Mouse (Mus musculus) inflammation-experienced regulatory T-cells, adult 16 weeks (primary cell): ENCODE results near the gene Efemp2. TPM values are rescaled to one million over a fixed set of nuclear protein-coding genes. Genes with fewer than 3 reads are reported as not detected.

Experiments
- polyA plus RNA-seq: library from polyadenylated mRNA; unstranded; fragments of 100-300 nt; shearing (Covaris generic); gene quantifications from one replicate; pipeline ENCODE4 v1.2.1, GENCODE M21; 2017

The Efemp2 gene
- 2.6 TPM for polyA plus RNA-seq

GRCm38 (mm10) chr19:5473720-5474119, at the start of gene Efemp2:
Efemp2 (plus strand) TSS chr19:5473954.

GRCm38 (mm10) chr19:5424782-5425741, 48.7 kb upstream of the Efemp2 start, which contains the start of the genes Drap1 and AI837181:
Drap1 (minus strand) TSS chr19:5424979.
AI837181 (plus strand) TSS chr19:5425144.

GRCm38 (mm10) chr19:5447515-5448353, 26.0 kb upstream of the Efemp2 start, which contains the start of gene Fosl1:
Fosl1 (plus strand) TSS chr19:5447547.

GRCm38 (mm10) chr19:5457746-5458442, 15.9 kb upstream of the Efemp2 start, which contains the start of gene Ccdc85b:
Ccdc85b (minus strand) TSS chr19:5457894.

GRCm38 (mm10) chr19:5460465-5460911, 13.3 kb upstream of the Efemp2 start, which contains the start of gene Fibp:
Fibp (plus strand) TSS chr19:5460615.

GRCm38 (mm10) chr19:5468374-5468773, 5.4 kb upstream of the Efemp2 start, which contains the start of gene Ctsw:
Ctsw (minus strand) TSS chr19:5468507.

GRCm38 (mm10) chr19:5487768-5488550, 14.2 kb downstream of the Efemp2 start, which contains the start of gene Mus81:
Mus81 (minus strand) TSS chr19:5488402.

GRCm38 (mm10) chr19:5490313-5490897, 16.7 kb downstream of the Efemp2 start, which contains the start of gene Cfl1:
Cfl1 (plus strand) TSS chr19:5490455.

GRCm38 (mm10) chr19:5503687-5504086, 29.9 kb downstream of the Efemp2 start, which contains the start of gene 1700020D05Rik:
1700020D05Rik (minus strand) TSS chr19:5503787.

GRCm38 (mm10) chr19:5510031-5511026, 36.6 kb downstream of the Efemp2 start, which contains the start of gene Snx32:
Snx32 (minus strand) TSS chr19:5510538.

Other genes starting within 250 kb of the Efemp2 start
- 26.5 TPM for gene Pacs1, start 200.8 kb upstream of the Efemp2 start, polyA plus RNA-seq
- 444 TPM for gene Sf3b2, start 178.5 kb upstream of the Efemp2 start, polyA plus RNA-seq
- gene Gal3st3, start 175.6 kb upstream of the Efemp2 start, polyA plus RNA-seq, result not detected
- not detected for gene Catsper1, start 138.2 kb upstream of the Efemp2 start, polyA plus RNA-seq
- 2.5 TPM for gene Cst6, start 124.4 kb upstream of the Efemp2 start, polyA plus RNA-seq
- gene Eif1ad, start 107.2 kb upstream of the Efemp2 start, polyA plus RNA-seq, result 70.0 TPM
- 294 TPM for gene Banf1, start 106.8 kb upstream of the Efemp2 start, polyA plus RNA-seq
- gene Sart1, start 85.3 kb upstream of the Efemp2 start, polyA plus RNA-seq, result 32.1 TPM
- 0.66 TPM for gene Tsga10ip, start 71.4 kb upstream of the Efemp2 start, polyA plus RNA-seq
- gene Drap1, start 49.0 kb upstream of the Efemp2 start, polyA plus RNA-seq, result 84.3 TPM
- gene AI837181, start 48.8 kb upstream of the Efemp2 start, polyA plus RNA-seq, result 19.9 TPM
- gene Fosl1, start 26.4 kb upstream of the Efemp2 start, polyA plus RNA-seq, result not detected
- gene Ccdc85b, start 16.1 kb upstream of the Efemp2 start, polyA plus RNA-seq, result 6.3 TPM
- gene Fibp, start 13.3 kb upstream of the Efemp2 start, polyA plus RNA-seq, result 162 TPM
- 100 TPM for gene Ctsw, start 5.4 kb upstream of the Efemp2 start, polyA plus RNA-seq
- 82.6 TPM for gene Mus81, start 14.4 kb downstream of the Efemp2 start, polyA plus RNA-seq
- gene Cfl1, start 16.5 kb downstream of the Efemp2 start, polyA plus RNA-seq, result 3,549 TPM
- 0.39 TPM for gene 1700020D05Rik, start 29.8 kb downstream of the Efemp2 start, polyA plus RNA-seq
- gene Snx32, start 36.6 kb downstream of the Efemp2 start, polyA plus RNA-seq, result 21.9 TPM
- not detected for gene Ovol1, start 86.7 kb downstream of the Efemp2 start, polyA plus RNA-seq
- gene Ap5b1, start 94.1 kb downstream of the Efemp2 start, polyA plus RNA-seq, result 24.0 TPM
- gene Rnaseh2c, start 127.9 kb downstream of the Efemp2 start, polyA plus RNA-seq, result 148 TPM
- gene Kat5, start 136.3 kb downstream of the Efemp2 start, polyA plus RNA-seq, result 62.2 TPM
- 178 TPM for gene Rela, start 163.5 kb downstream of the Efemp2 start, polyA plus RNA-seq
- gene Sipa1, start 189.8 kb downstream of the Efemp2 start, polyA plus RNA-seq, result 94.7 TPM
- 28.2 TPM for gene Map3k11, start 214.8 kb downstream of the Efemp2 start, polyA plus RNA-seq
- 72.0 TPM for gene Pcnx3, start 215.0 kb downstream of the Efemp2 start, polyA plus RNA-seq
- gene Kcnk7, start 230.4 kb downstream of the Efemp2 start, polyA plus RNA-seq, result 2.1 TPM